Mouse (Mus musculus) CH12.LX (cell line): ENCODE results near the gene Rabac1. TPM values are rescaled to one million over a fixed set of nuclear protein-coding genes. Genes with fewer than 3 reads are reported as not detected.
A peak's percentile ranks its signal among the peaks of the same experiment; 100 is the strongest.

Experiments
- DNase-seq: peaks from one replicate; pipeline ENCODE4 v3.0.0-alpha.2; 2013; ENCODE audit errors: extremely low read depth
- H3K27ac ChIP-seq: 2 replicates; pipeline ENCODE4 v1.5.1; 2012; ENCODE audit warnings: low read depth, mild to moderate bottlenecking, control low read depth, moderate library complexity; ENCODE audit not compliant: insufficient read depth
- H3K27me3 ChIP-seq: replicated peaks from 2 replicates; pipeline ENCODE3; 2012; ENCODE audit warnings: inconsistent platforms
- H3K36me3 ChIP-seq, 2 experiments: replicated peaks in 1 of 2; 2 replicates each; pipeline versions ENCODE3 to v1.6.1; 2012; ENCODE audit warnings: inconsistent platforms in 1 of 2, low read length in 1 of 2, mild to moderate bottlenecking in 1 of 2, mixed read lengths in 1 of 2, moderate library complexity in 1 of 2; ENCODE audit not compliant: control insufficient read depth in 1 of 2, insufficient read depth in 1 of 2
- H3K4me1 ChIP-seq, 2 experiments: 2 replicates each; pipeline ENCODE4 v1.6.1; 2012; ENCODE audit warnings: inconsistent platforms in 1 of 2, moderate library complexity in 1 of 2; ENCODE audit not compliant: insufficient read depth in 2 of 2, control insufficient read depth in 1 of 2
- H3K4me2 ChIP-seq: 2 replicates; pipeline ENCODE4 v1.6.1; 2012; ENCODE audit warnings: low read depth, mild to moderate bottlenecking, control low read depth; ENCODE audit not compliant: poor library complexity, insufficient read depth, severe bottlenecking
- H3K4me3 ChIP-seq, 3 experiments: fragments of 150-350 bp in 1 of 3; sonication (generic) in 1 of 3; replicated peaks in 1 of 3; 2 replicates each; pipeline versions ENCODE3 to v1.5.1; 2011 to 2012; ENCODE audit warnings: low read depth in 2 of 3, low read length in 2 of 3, mild to moderate bottlenecking in 2 of 3, moderate library complexity in 2 of 3, control low read depth in 1 of 3, improper control_type of control experiment in 1 of 3, inconsistent platforms in 1 of 3, mixed read lengths in 1 of 3; ENCODE audit not compliant: poor library complexity in 1 of 3
- H3K79me2 ChIP-seq: replicated peaks from 2 replicates; pipeline ENCODE4 v1.6.1; 2012; ENCODE audit warnings: mild to moderate bottlenecking, moderate library complexity; ENCODE audit not compliant: control insufficient read depth, poor library complexity, insufficient read depth, severe bottlenecking; ENCODE audit errors: extremely low read depth
- H3K9ac ChIP-seq: 2 replicates; pipeline ENCODE4 v1.6.1; 2012; ENCODE audit warnings: low read depth, mild to moderate bottlenecking, control low read depth, moderate library complexity; ENCODE audit not compliant: insufficient read depth
- H3K9me3 ChIP-seq: replicated peaks from 2 replicates; pipeline ENCODE3; 2012; ENCODE audit warnings: low read length, inconsistent platforms, mixed read lengths
- BHLHE40 ChIP-seq: IDR thresholded peaks from 2 replicates; pipeline ENCODE4 v1.6.1; 2011; ENCODE audit warnings: mild to moderate bottlenecking, low read depth, low read length, improper control_type of control experiment
- CHD2 ChIP-seq: IDR thresholded peaks from 2 replicates; pipeline ENCODE4 v1.6.1; 2011; ENCODE audit warnings: low read length, improper control_type of control experiment
- CTCF ChIP-seq, 2 experiments: IDR thresholded peaks in 1 of 2; conservative IDR thresholded peaks in 1 of 2; 2 replicates each; pipeline ENCODE4 v1.5.1; 2011 to 2012; ENCODE audit warnings: low read depth in 2 of 2, low read length in 2 of 2, improper control_type of control experiment in 1 of 2, inconsistent platforms in 1 of 2, mild to moderate bottlenecking in 1 of 2, moderate library complexity in 1 of 2
- E2F4 ChIP-seq: IDR thresholded peaks from 2 replicates; pipeline ENCODE4 v1.6.1; 2011; ENCODE audit warnings: low read depth, low read length, improper control_type of control experiment; ENCODE audit not compliant: insufficient replicate concordance
- EP300 ChIP-seq: IDR thresholded peaks from 2 replicates; pipeline ENCODE4 v1.6.1; 2011; ENCODE audit warnings: low read length, improper control_type of control experiment
- ETS1 ChIP-seq: conservative IDR thresholded peaks from 2 replicates; pipeline ENCODE4 v1.6.1; 2012; ENCODE audit warnings: low read depth, mild to moderate bottlenecking, inconsistent platforms, low read length, improper control_type of control experiment, moderate library complexity
- IRF4 ChIP-seq: IDR thresholded peaks from 2 replicates; pipeline ENCODE4 v1.6.1; 2014; ENCODE audit warnings: low read depth, mild to moderate bottlenecking, inconsistent platforms, low read length, improper control_type of control experiment
- JUN ChIP-seq: IDR thresholded peaks from 2 replicates; pipeline ENCODE4 v1.6.1; 2011; ENCODE audit warnings: low read depth, mild to moderate bottlenecking, low read length, improper control_type of control experiment, moderate library complexity; ENCODE audit not compliant: insufficient read depth
- JUND ChIP-seq: conservative IDR thresholded peaks from 2 replicates; pipeline ENCODE4 v1.6.1; 2011; ENCODE audit warnings: low read depth, low read length, improper control_type of control experiment
- KAT2A ChIP-seq: IDR thresholded peaks from 2 replicates; pipeline ENCODE4 v1.6.1; 2012; ENCODE audit warnings: low read length, improper control_type of control experiment, inconsistent platforms; ENCODE audit not compliant: insufficient replicate concordance
- MAFK ChIP-seq: IDR thresholded peaks from 2 replicates; pipeline ENCODE4 v1.6.1; 2011; ENCODE audit warnings: low read length, improper control_type of control experiment; ENCODE audit not compliant: insufficient replicate concordance
- MAZ ChIP-seq: IDR thresholded peaks from 2 replicates; pipeline ENCODE4 v1.6.1; 2012; ENCODE audit warnings: low read depth, mild to moderate bottlenecking, inconsistent platforms, low read length, improper control_type of control experiment, moderate library complexity
- MEF2A ChIP-seq: IDR thresholded peaks from 2 replicates; pipeline ENCODE4 v1.6.1; 2014; ENCODE audit warnings: low read depth, mild to moderate bottlenecking, inconsistent platforms, low read length, improper control_type of control experiment, borderline replicate concordance
- MXI1 ChIP-seq: IDR thresholded peaks from 2 replicates; pipeline ENCODE4 v1.6.1; 2011; ENCODE audit warnings: mild to moderate bottlenecking, low read depth, low read length, improper control_type of control experiment
- MYC ChIP-seq: IDR thresholded peaks from 2 replicates; pipeline ENCODE4 v1.6.1; 2011; ENCODE audit warnings: low read depth, mild to moderate bottlenecking, improper control_type of control experiment, low read length
- NELFE ChIP-seq: IDR thresholded peaks from 2 replicates; pipeline ENCODE4 v1.6.1; 2011; ENCODE audit warnings: low read depth, low read length, improper control_type of control experiment
- PAX5 ChIP-seq: IDR thresholded peaks from 2 replicates; pipeline ENCODE4 v1.6.1; 2012; ENCODE audit warnings: low read length, inconsistent platforms, mixed read lengths
- POLR2A ChIP-seq: IDR thresholded peaks from 2 replicates; pipeline ENCODE4 v1.6.1; 2011; ENCODE audit warnings: low read depth, mild to moderate bottlenecking, improper control_type of control experiment, low read length
- POLR2AphosphoS2 ChIP-seq: IDR thresholded peaks from 2 replicates; pipeline ENCODE4 v1.6.1; 2011; ENCODE audit warnings: low read depth, low read length, improper control_type of control experiment
- RCOR1 ChIP-seq: conservative IDR thresholded peaks from 2 replicates; pipeline ENCODE4 v1.6.1; 2012; ENCODE audit warnings: low read depth, mild to moderate bottlenecking, inconsistent platforms, low read length, improper control_type of control experiment
- SIN3A ChIP-seq: IDR thresholded peaks from 2 replicates; pipeline ENCODE4 v1.6.1; 2012; ENCODE audit warnings: low read length, improper control_type of control experiment, inconsistent platforms
- TCF12 ChIP-seq: IDR thresholded peaks from 2 replicates; pipeline ENCODE4 v1.6.1; 2014; ENCODE audit warnings: low read depth, mild to moderate bottlenecking, inconsistent platforms, low read length, improper control_type of control experiment
- USF1 ChIP-seq: IDR thresholded peaks from 2 replicates; pipeline ENCODE4 v1.6.1; 2014; ENCODE audit warnings: low read depth, mild to moderate bottlenecking, inconsistent platforms, low read length, improper control_type of control experiment
- USF2 ChIP-seq: conservative IDR thresholded peaks from 2 replicates; pipeline ENCODE4 v1.6.1; 2011; ENCODE audit warnings: low read depth, low read length, improper control_type of control experiment
- ZC3H11A ChIP-seq: IDR thresholded peaks from 2 replicates; pipeline ENCODE4 v1.6.1; 2012; ENCODE audit warnings: low read depth, mild to moderate bottlenecking, inconsistent platforms, low read length, improper control_type of control experiment
- ZKSCAN1 ChIP-seq: IDR thresholded peaks from 2 replicates; pipeline ENCODE4 v1.6.1; 2012; ENCODE audit warnings: low read depth, inconsistent platforms, low read length, improper control_type of control experiment, borderline replicate concordance
- ZNF384 ChIP-seq: IDR thresholded peaks from 2 replicates; pipeline ENCODE4 v1.6.1; 2012; ENCODE audit warnings: low read depth, low read length, improper control_type of control experiment, inconsistent platforms
- dilution Hi-C: fragments of 300-500 bp; cut with MboI; formaldehyde crosslinking; loops from 2 replicates; pipeline ENCODE4 v1.14.3; 2020; ENCODE audit warnings: low sequenced_read_pairs; ENCODE audit not compliant: extremely low pct_unique_long_range_greater_than_20kb, extremely low pct_ligation_motif_present
- in situ Hi-C: fragments of 300-500 bp; cut with MboI; formaldehyde crosslinking; loops from 3 replicates; pipeline ENCODE4 v1.14.3; 2019; ENCODE audit warnings: low sequenced_read_pairs, low pct_ligation_motif_present, low pct_unique_long_range_greater_than_20kb, mixed read lengths
- polyA plus RNA-seq: library from polyadenylated mRNA; unstranded; fragments of >175 nt; gene quantifications from 2 replicates; pipeline ENCODE4 v1.2.1, GENCODE M21; 2012; ENCODE audit warnings: low read depth; ENCODE audit not compliant: insufficient read length
- total RNA-seq, 2 experiments: library from RNA; depleted of rRNA; stranded (reverse); fragments of 300-350 nt in 1 of 2; fragments of >200 nt in 1 of 2; gene quantifications; 2 replicates each; pipeline ENCODE4 v1.2.3; 2012 to 2014

Rabac1 gene
- total and polyA plus RNA-seq, 3 experiments: 44.6 to 135 (median 70.5) TPM

- TF ChIP-seq MYC (no peak), USF1 (no peak), IRF4 (peak; percentile 84), EP300 (peak; percentile 71), KAT2A (0 out of 2 replicates have a peak, but pooled peaks have one; percentile 35), PAX5 (no peak), BHLHE40 (peak; percentile 18; the same call in 1 of the 2 replicates), ZNF384 (no peak), JUN (peak; percentile 40), USF2 (no peak), MAFK (no peak), SIN3A (no peak), MEF2A (peak; percentile 21; the same call in 1 of the 2 replicates), ETS1 (0 out of 2 replicates have a peak, but pooled peaks have one; percentile 27), TCF12 (peak; percentile 57), MXI1 (0 out of 2 replicates have a peak, but pooled peaks have one; percentile 21), MAZ (no peak), CHD2 (0 out of 2 replicates have a peak, but pooled peaks have one; percentile 48), NELFE (no peak), E2F4 (no peak), JUND (peak; percentile 63), POLR2A (no peak), CTCF (conservative IDR thresholded peaks at IDR 0.05 in 1 of 2, IDR thresholded peaks at IDR 0.05 in 1 of 2; ENCODE audit: low read depth in 2 of 2, low read length in 2 of 2) (no peak; a peak in 1 of 4 replicates), ZC3H11A (no peak), RCOR1 (0 out of 2 replicates have a peak, but pooled peaks have one; percentile 27), POLR2AphosphoS2 (no peak), ZKSCAN1 (no peak)
- peaks cover 0 to 5% of the 10 kb centered on the region in 2 experiments for H3K36me3 ChIP-seq
- in situ Hi-C loops (loop anchor here (5.0 kb wide), 1 partner anchor 117 kb away; no protein-coding TSS in a partner anchor), dilution Hi-C loops (no loop called here)
- H3K27ac ChIP-seq: no peak overlapping the region
- H3K9me3 ChIP-seq: no peaks in the 10 kb centered on the region
- no peaks in the 10 kb centered on the region for H3K79me2 ChIP-seq
- no peak overlapping the region for H3K4me2 ChIP-seq
- H3K9ac ChIP-seq: no peak overlapping the region
- H3K4me3 ChIP-seq: no peak overlapping the region
- peak; percentile 39 for DNase-seq
- H3K27me3 ChIP-seq: peaks cover 8% of the 10 kb centered on the region
- H3K4me1 ChIP-seq: peaks cover 5 to 15% of the 10 kb centered on the region in 2 experiments
Measured at GRCm38 (mm10) chr7:24964288-24964687, 8.3 kb downstream of the Rabac1 start.
